In the genomic region with DNA sequence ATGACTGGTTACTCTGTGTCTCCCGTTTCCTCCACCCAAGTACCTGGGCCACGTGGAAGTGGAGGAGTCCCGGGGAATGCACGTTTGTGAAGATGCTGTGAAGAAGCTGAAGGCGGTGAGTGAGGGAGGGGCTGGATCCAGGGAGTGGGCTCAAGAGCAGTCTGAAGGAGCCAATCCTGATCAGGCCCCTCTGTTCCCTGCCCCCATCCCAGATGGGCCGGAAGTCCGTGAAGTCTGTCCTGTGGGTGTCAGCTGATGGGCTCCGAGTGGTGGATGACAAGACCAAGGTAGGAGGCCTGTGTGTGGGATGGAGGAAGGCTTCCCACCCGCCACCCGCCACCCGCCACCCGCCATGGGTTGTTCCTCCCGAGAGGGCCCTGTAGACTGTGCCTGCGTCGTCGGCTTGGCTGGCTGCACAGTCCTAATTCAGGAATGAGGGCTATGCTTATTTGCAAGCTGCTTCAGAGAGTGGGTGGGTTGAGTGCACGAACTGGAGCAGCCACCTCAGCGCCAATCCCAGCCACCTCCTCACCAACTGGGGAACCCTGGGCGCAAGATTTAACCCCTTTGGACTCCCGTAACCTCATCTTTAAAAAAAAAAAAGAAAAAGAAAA, we compare ENCODE assay signal across 11 mouse cellular contexts. TPM values are rescaled to one million over a fixed set of nuclear protein-coding genes. Genes with fewer than 3 reads are reported as not detected.
DNase-seq lines count a peak whose midpoint lies in the region; ATAC-seq and TF ChIP-seq lines count a peak whose summit lies in the region.
"Had no signal": no experiment of that assay in that cellular context is flagged by ENCODE, and none has a peak within 500 bp of the region (broad histone marks: within the 10 kb centered on the region; RNA-seq: fewer than 3 reads in every experiment).

No protein-coding gene starts in this region.

- ATAC-seq in heart, embryonic 14.5 days (ENCODE audit: insufficient number of reproducible peaks, insufficient read depth, low FRiP score, low read depth): no peak
- ATAC-seq in liver, postnatal 0 days: no peak
- no peak for ATAC-seq in hindbrain, postnatal 0 days

- H3K4me3 ChIP-seq in heart, embryonic 14.5 days (ENCODE audit: control insufficient read depth in 1 of 2, insufficient read depth in 1 of 2, low read depth in 1 of 2, low read length in 2 of 2): no peak overlapping the region
- peak overlapping the region; percentile 69 for H3K4me3 ChIP-seq in E14TG2a.4 (replicated peaks; ENCODE audit: low read length)
- H3K4me3 ChIP-seq in liver, postnatal 0 days (ENCODE audit: low read depth, low read length): no peak overlapping the region
- no peak overlapping the region for H3K4me3 ChIP-seq in hindbrain, postnatal 0 days (ENCODE audit: low read length)
- H3K4me3 ChIP-seq: liver, embryonic 15.5 days had no signal

- WGBS in heart, embryonic 14.5 days: 43% methylated on average over 20 of the region's 20 CpGs
- WGBS in liver, postnatal 0 days (ENCODE audit: insufficient replicate concordance): 73% methylated on average over 20 of the region's 20 CpGs
- WGBS in hindbrain, postnatal 0 days: 76% methylated on average over 20 of the region's 20 CpGs

- intact Hi-C loops in left cerebral cortex, postnatal 14 days (cut with DNase I): no loop called here

- H3K4me2 ChIP-seq in heart, embryonic 14.5 days (ENCODE audit: low read length): peak overlapping the region; percentile 18
- H3K4me2 ChIP-seq in liver, postnatal 0 days (ENCODE audit: low read depth, low read length): no peak overlapping the region
- no peak overlapping the region for H3K4me2 ChIP-seq in hindbrain, postnatal 0 days (ENCODE audit: low read depth, low read length)
- H3K4me2 ChIP-seq: liver, embryonic 15.5 days had no signal

- no peak for TF ChIP-seq CTCF in E14TG2a.4 (conservative IDR thresholded peaks at IDR 0.05; ENCODE audit: low read length)
- TF ChIP-seq CTCF in liver, postnatal 0 days (IDR thresholded peaks at IDR 0.05; ENCODE audit: low read depth): no peak
- TF ChIP-seq CTCF in hindbrain, postnatal 0 days (IDR thresholded peaks at IDR 0.05; ENCODE audit: low read depth): no peak

- H3K4me1 ChIP-seq in heart, embryonic 14.5 days (ENCODE audit: control insufficient read depth in 2 of 2, insufficient read depth in 2 of 2, low read length in 2 of 2): peaks cover 2 to 4% of the 10 kb centered on the region in 2 experiments; a peak in 2 of 4 replicates
- H3K4me1 ChIP-seq in E14TG2a.4 (replicated peaks; ENCODE audit: low read depth, low read length): peaks cover 54% of the 10 kb centered on the region
- no peaks in the 10 kb centered on the region for H3K4me1 ChIP-seq in liver, postnatal 0 days (ENCODE audit: insufficient read depth)
- H3K4me1 ChIP-seq in hindbrain, postnatal 0 days (ENCODE audit: insufficient read depth, low read length): no peaks in the 10 kb centered on the region
- H3K4me1 ChIP-seq: liver, embryonic 15.5 days had no signal

- no peak for TF ChIP-seq EP300 in liver, postnatal 0 days (IDR thresholded peaks at IDR 0.05; ENCODE audit: low read depth)

- 0 out of 2 replicates have a peak overlapping the region, but pooled peaks have one; percentile 14 for H3K9ac ChIP-seq in heart, embryonic 14.5 days (ENCODE audit: low read length)
- no peak overlapping the region for H3K9ac ChIP-seq in liver, postnatal 0 days (replicated peaks)
- no peak overlapping the region for H3K9ac ChIP-seq in hindbrain, postnatal 0 days (replicated peaks; ENCODE audit: low read length)
- H3K9ac ChIP-seq: liver, embryonic 15.5 days had no signal

- no peaks in the 10 kb centered on the region for H3K27me3 ChIP-seq in heart, embryonic 14.5 days (ENCODE audit: control insufficient read depth, insufficient read depth, low read length)
- no peaks in the 10 kb centered on the region for H3K27me3 ChIP-seq in E14TG2a.4 (ENCODE audit: insufficient read depth, low read length)
- no peaks in the 10 kb centered on the region for H3K27me3 ChIP-seq in liver, postnatal 0 days (ENCODE audit: insufficient read depth, low read length)
- no peaks in the 10 kb centered on the region for H3K27me3 ChIP-seq in hindbrain, postnatal 0 days (ENCODE audit: insufficient read depth, low read length)
- H3K27me3 ChIP-seq: liver, embryonic 15.5 days had no signal

- no peak overlapping the region for H3K27ac ChIP-seq in heart, embryonic 14.5 days (replicated peaks in 1 of 2; ENCODE audit: control insufficient read depth in 1 of 2, insufficient read depth in 1 of 2, low read depth in 2 of 2, low read length in 2 of 2)
- H3K27ac ChIP-seq in liver, postnatal 0 days (ENCODE audit: low read depth): no peak overlapping the region
- H3K27ac ChIP-seq in hindbrain, postnatal 0 days: no peak overlapping the region
- H3K27ac ChIP-seq: liver, embryonic 15.5 days had no signal

- H3K9me3 ChIP-seq in heart, embryonic 14.5 days (ENCODE audit: control insufficient read depth, low read length): no peaks in the 10 kb centered on the region
- no peaks in the 10 kb centered on the region for H3K9me3 ChIP-seq in E14TG2a.4 (ENCODE audit: low read length)
- H3K9me3 ChIP-seq in liver, postnatal 0 days (ENCODE audit: low read length): no peaks in the 10 kb centered on the region
- H3K9me3 ChIP-seq in hindbrain, postnatal 0 days (ENCODE audit: low read length): no peaks in the 10 kb centered on the region
- H3K9me3 ChIP-seq: liver, embryonic 15.5 days had no signal

- peaks cover 63% of the 10 kb centered on the region for H3K36me3 ChIP-seq in heart, embryonic 14.5 days (ENCODE audit: control insufficient read depth, insufficient read depth, low read length)
- peaks cover 69% of the 10 kb centered on the region for H3K36me3 ChIP-seq in E14TG2a.4 (ENCODE audit: insufficient read depth, low read length)
- 0 out of 2 replicates have a peak, but pooled peaks cover 3% of the 10 kb centered on the region for H3K36me3 ChIP-seq in liver, postnatal 0 days (replicated peaks; ENCODE audit: insufficient read depth, low read length)
- peaks cover 69% of the 10 kb centered on the region; the same call in 1 of the 2 replicates for H3K36me3 ChIP-seq in hindbrain, postnatal 0 days (ENCODE audit: insufficient read depth, low read length)
- H3K36me3 ChIP-seq: liver, embryonic 15.5 days had no signal

- DNase-seq in heart, adult 9 months (ENCODE audit: low spot score in 2 of 2): no peak
- peak; percentile 69 to 82 for DNase-seq in frontal cortex, postnatal 10 days (ENCODE audit: low spot score in 2 of 2)
- peak; percentile 80 to 88 for DNase-seq in left cerebral cortex, postnatal 14 days (ENCODE audit: low spot score in 2 of 2)
- DNase-seq in liver, postnatal 0 days: no peak
- no peak for DNase-seq in hindbrain, postnatal 0 days (ENCODE audit: low spot score)
- no peak for DNase-seq in spleen, postnatal 4 days (ENCODE audit: low spot score in 2 of 2)
- DNase-seq: heart, postnatal 36 days; kidney, postnatal 10 days had no signal

RNA-seq across cellular contexts. Expression of gene Numbl, which starts 8.4 kb away (rescaled TPM):
- 3.3 and 5.4 TPM in 2 replicates for polyA plus RNA-seq in heart, embryonic 14.5 days (2014; fragmentation: Nextera tagmentation; extraction: Ambion mirVana)
- total RNA-seq in left cerebral cortex, postnatal 14 days (2021): 100 to 1,000 TPM; 134 to 139 TPM
- 1.1 and 1.2 TPM in 2 replicates for polyA plus RNA-seq in liver, postnatal 0 days (2015; fragmentation: Nextera tagmentation; extraction: Ambion mirVana)
- 140 and 161 TPM in 2 replicates for total RNA-seq in hindbrain, postnatal 0 days (2014; rRNA removed)
- 55.9 and 59.5 TPM in 2 replicates for polyA plus RNA-seq in hindbrain, postnatal 0 days (2015; fragmentation: Nextera tagmentation; extraction: Ambion mirVana)

RNA-seq across cellular contexts. Expression of gene Coq8b, which starts 33.8 kb away (rescaled TPM):
- polyA plus RNA-seq in heart, embryonic 14.5 days (2014; fragmentation: Nextera tagmentation; extraction: Ambion mirVana): 9.9 and 11.9 TPM in 2 replicates
- total RNA-seq in left cerebral cortex, postnatal 14 days (2021): 10 to 100 TPM; 31.2 to 34.8 TPM
- polyA plus RNA-seq in liver, postnatal 0 days (2015; fragmentation: Nextera tagmentation; extraction: Ambion mirVana): 20.1 and 23.5 TPM in 2 replicates
- 26.5 and 27.6 TPM in 2 replicates for total RNA-seq in hindbrain, postnatal 0 days (2014; rRNA removed)
- 16.7 and 20.4 TPM in 2 replicates for polyA plus RNA-seq in hindbrain, postnatal 0 days (2015; fragmentation: Nextera tagmentation; extraction: Ambion mirVana)

RNA-seq across cellular contexts. Expression of gene Itpkc, which starts 38.2 kb away (rescaled TPM):
- 3.4 and 3.8 TPM in 2 replicates for polyA plus RNA-seq in heart, embryonic 14.5 days (2014; fragmentation: Nextera tagmentation; extraction: Ambion mirVana)
- total RNA-seq in left cerebral cortex, postnatal 14 days (2021): 1 to 10 TPM; 7.3 to 8.0 TPM
- 1.2 and 1.5 TPM in 2 replicates for polyA plus RNA-seq in liver, postnatal 0 days (2015; fragmentation: Nextera tagmentation; extraction: Ambion mirVana)
- 14.3 and 18.8 TPM in 2 replicates for total RNA-seq in hindbrain, postnatal 0 days (2014; rRNA removed)
- 3.3 and 4.0 TPM in 2 replicates for polyA plus RNA-seq in hindbrain, postnatal 0 days (2015; fragmentation: Nextera tagmentation; extraction: Ambion mirVana)

Comparison
In these comparisons a context has a peak if more than half of its experiments do, and no peak if none do; other contexts are left out.
1. DNase-seq: peak in frontal cortex, postnatal 10 days (2 of 2) and left cerebral cortex, postnatal 14 days (2 of 2); none in heart, adult 9 months (0 of 2), liver, postnatal 0 days (single experiment), hindbrain, postnatal 0 days (single experiment) and spleen, postnatal 4 days (0 of 2).